Mouse (Mus musculus) liver, postnatal 0 days (tissue): ENCODE measurements around the gene Ifrd2.

Experiments
- CTCF ChIP-seq: sonication (generic); IDR thresholded peaks from 2 replicates; pipeline ENCODE4 v1.5.1; 2016; ENCODE audit warnings: antibody characterized with exemption, low read depth
- EP300 ChIP-seq: IDR thresholded peaks from 2 replicates; pipeline ENCODE4 v1.6.1; 2016; ENCODE audit warnings: antibody characterized with exemption, low read depth, mild to moderate bottlenecking

DNA sequence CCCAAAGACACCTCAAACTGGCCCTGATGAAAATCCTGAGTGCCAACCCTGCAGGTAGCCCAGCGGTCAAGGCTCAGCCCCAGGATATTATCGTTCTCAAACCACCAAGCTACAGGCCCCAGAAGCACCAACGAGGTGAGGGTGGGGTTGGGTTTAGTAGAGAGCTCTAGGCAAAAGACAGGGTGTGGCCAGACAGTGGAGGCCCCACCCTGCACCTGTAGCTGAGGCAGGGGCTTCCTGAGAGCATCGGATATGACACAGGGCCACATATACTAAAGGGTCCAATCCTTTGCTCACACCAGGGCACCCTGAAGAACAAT, 41.9 kb downstream of the Ifrd2 start:
- TF ChIP-seq CTCF (no peak), EP300 (no peak)
